Mouse (Mus musculus) limb, embryonic 14.5 days (tissue): ENCODE measurements around the gene Arhgef10l. TPM values are rescaled to one million over a fixed set of nuclear protein-coding genes. Genes with fewer than 3 reads are reported as not detected.

Source experiments
- ATAC-seq: fragments of 200-750 bp; cut with Nextera tagmentation; 2 replicates; pipeline ENCODE4 v1.8.0; 2017; ENCODE audit warnings: low read depth, moderate number of reproducible peaks, moderate TSS enrichment; ENCODE audit not compliant: low FRiP score
- DNase-seq: peaks from one replicate; pipeline ENCODE4 v3.0.0-alpha.2; 2015; ENCODE audit warnings: low spot score
- H3K27ac ChIP-seq: fragments of 300-500 bp; sonication (generic); replicated peaks from 2 replicates; pipeline ENCODE4 v1.5.1; 2014; ENCODE audit warnings: low read depth, mild to moderate bottlenecking, low read length, moderate library complexity, mixed read lengths
- H3K27me3 ChIP-seq: fragments of 300-500 bp; sonication (generic); 2 replicates; pipeline ENCODE4 v1.6.1; 2014; ENCODE audit warnings: low read length, mixed read lengths; ENCODE audit not compliant: control insufficient read depth, insufficient read depth
- H3K36me3 ChIP-seq: fragments of 300-500 bp; sonication (generic); 2 replicates; pipeline ENCODE4 v1.6.1; 2014; ENCODE audit warnings: mild to moderate bottlenecking, low read length, moderate library complexity, mixed read lengths; ENCODE audit not compliant: control insufficient read depth, insufficient read depth
- H3K4me1 ChIP-seq: fragments of 300-500 bp; sonication (generic); 2 replicates; pipeline ENCODE4 v1.6.1; 2014; ENCODE audit warnings: antibody characterized with exemption, low read length, mixed read lengths; ENCODE audit not compliant: control insufficient read depth, insufficient read depth
- H3K4me2 ChIP-seq: fragments of 300-500 bp; sonication (generic); replicated peaks from 2 replicates; pipeline ENCODE4 v1.6.1; 2014; ENCODE audit warnings: low read depth, mild to moderate bottlenecking, low read length, moderate library complexity; ENCODE audit not compliant: severe bottlenecking
- H3K4me3 ChIP-seq: fragments of 300-500 bp; sonication (generic); replicated peaks from 2 replicates; pipeline ENCODE4 v1.5.1; 2014; ENCODE audit warnings: low read length
- H3K9ac ChIP-seq: fragments of 300-500 bp; sonication (generic); 2 replicates; pipeline ENCODE4 v1.6.1; 2014; ENCODE audit warnings: mild to moderate bottlenecking, low read depth, low read length, moderate library complexity; ENCODE audit not compliant: severe bottlenecking
- H3K9me3 ChIP-seq: fragments of 300-500 bp; sonication (generic); 2 replicates; pipeline ENCODE4 v1.6.1; 2016; ENCODE audit warnings: low read length; ENCODE audit not compliant: control insufficient read depth
- POLR2A ChIP-seq: fragments of 200-500 bp; IDR thresholded peaks from 2 replicates; pipeline ENCODE4 v1.8.0; 2012; ENCODE audit warnings: inconsistent platforms, mild to moderate bottlenecking, moderate library complexity, borderline replicate concordance; ENCODE audit not compliant: insufficient read depth, insufficient read length; ENCODE audit errors: extremely low read depth
- WGBS: fragments of 180-500 bp; shearing (Covaris S2); extraction: QIAGEN DNeasy Blood & Tissue Kit; methylation state at CpG from one replicate; pipeline ENCODE4 v1.1.7; 2014; 5-methylcytosine and 5-hydroxymethylcytosine counted together
- microRNA-seq: library from miRNA; unstranded; fragments of <30 nt; microRNA quantifications from one replicate; pipeline ENCODE4, GENCODE M21; 2016
- polyA plus RNA-seq, 2 experiments: library from polyadenylated mRNA; depleted of rRNA in 1 of 2; stranded (reverse) in 1 of 2; unstranded in 1 of 2; fragments of >200 nt; fragmentation: Nextera tagmentation in 1 of 2; extraction: Ambion mirVana in 1 of 2; gene quantifications; 2 replicates each; pipeline versions ENCODE4 v1.2.1 to v1.2.3; 2012 to 2014

Gene Arhgef10l
- polyA plus RNA-seq, 2 experiments: 13.7 to 19.5 TPM

GRCm38 (mm10) chr4:140483134-140483533 is 182.7 kb downstream of the Arhgef10l start:
- Histone ChIP-seq H3K9me3 (no peaks in the 10 kb centered on the region), H3K4me3 (no peak overlapping the region), H3K27ac (no peak overlapping the region), H3K36me3 (no peaks in the 10 kb centered on the region), H3K9ac (no peak overlapping the region), H3K4me2 (no peak overlapping the region), H3K27me3 (no peaks in the 10 kb centered on the region), H3K4me1 (peaks cover 9% of the 10 kb centered on the region; the same call in 1 of the 2 replicates)
- TF ChIP-seq POLR2A: no peak
- WGBS: 59% methylated on average over 11 of the region's 11 CpGs
- ATAC-seq: no peak
- no peak for DNase-seq

DNA sequence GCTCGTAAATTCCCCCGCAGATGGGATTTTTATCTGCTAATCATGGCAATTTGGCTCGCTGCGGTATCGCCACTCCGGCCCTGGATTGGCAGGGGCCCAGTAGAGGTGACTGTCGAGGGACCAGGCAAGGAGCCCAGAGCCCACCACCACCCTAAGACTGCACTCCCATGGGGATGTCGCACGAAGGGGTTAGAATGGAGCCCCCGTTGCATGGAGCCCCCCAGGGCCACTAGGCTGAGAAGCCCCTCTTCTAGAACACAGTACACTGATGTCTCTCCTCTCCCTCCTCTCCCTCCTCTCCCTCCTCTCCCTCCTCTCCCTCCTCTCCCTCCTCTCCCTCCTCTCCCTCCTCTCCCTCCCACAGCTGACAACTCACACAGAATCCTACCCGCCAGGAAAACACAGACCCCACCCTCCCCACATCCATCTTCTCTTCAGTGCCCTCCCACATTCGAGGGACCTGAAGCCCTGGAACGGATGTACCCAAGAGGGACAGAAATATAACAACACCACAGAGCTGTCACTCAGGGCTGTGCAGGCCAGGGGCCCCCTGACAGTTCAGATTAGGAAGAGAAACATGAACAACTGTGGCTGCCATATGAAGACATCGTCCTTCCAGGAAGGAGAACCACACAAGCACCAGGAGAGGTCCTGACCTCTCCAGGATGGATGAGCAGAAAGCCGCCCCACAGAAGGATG is 185.3 kb downstream of the Arhgef10l start:
- H3K9ac ChIP-seq: no peak overlapping the region
- H3K36me3 ChIP-seq: no peaks in the 10 kb centered on the region
- no peak for TF ChIP-seq POLR2A
- H3K4me2 ChIP-seq: no peak overlapping the region
- ATAC-seq: no peak
- H3K9me3 ChIP-seq: no peaks in the 10 kb centered on the region
- DNase-seq: no peak
- no peak overlapping the region for H3K4me3 ChIP-seq
- 28% methylated on average over 15 of the region's 15 CpGs for WGBS
- H3K27me3 ChIP-seq: no peaks in the 10 kb centered on the region
- peaks cover 9% of the 10 kb centered on the region; the same call in 1 of the 2 replicates for H3K4me1 ChIP-seq
- no peak overlapping the region for H3K27ac ChIP-seq

DNA sequence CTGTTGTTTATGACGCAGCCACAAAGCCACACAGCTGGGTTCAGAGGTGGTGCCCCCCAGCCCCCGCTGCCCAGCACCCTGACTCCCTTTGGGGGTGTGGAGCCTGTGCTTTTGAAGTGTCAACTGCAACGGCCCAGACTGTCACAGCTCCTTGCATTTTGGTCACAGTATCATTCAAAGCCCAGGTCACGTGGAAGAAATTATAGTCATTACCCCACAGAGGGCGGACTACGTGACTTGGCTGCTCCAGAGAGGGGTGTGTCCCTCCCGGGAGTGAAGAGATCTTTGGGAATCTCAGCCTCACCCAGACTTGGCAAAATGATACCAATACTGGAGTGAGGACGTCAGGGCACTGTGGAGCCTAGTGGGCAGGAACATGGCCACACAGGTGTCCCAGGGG is 190.6 kb downstream of the Arhgef10l start:
- Histone ChIP-seq H3K27me3 (no peaks in the 10 kb centered on the region), H3K4me2 (no peak overlapping the region), H3K4me1 (peaks cover 7% of the 10 kb centered on the region; the same call in 1 of the 2 replicates), H3K36me3 (no peaks in the 10 kb centered on the region), H3K4me3 (no peak overlapping the region), H3K9me3 (no peaks in the 10 kb centered on the region), H3K27ac (no peak overlapping the region), H3K9ac (no peak overlapping the region)
- ATAC-seq: no peak
- TF ChIP-seq POLR2A: no peak
- no peak for DNase-seq
- 45% methylated on average over 8 of the region's 8 CpGs for WGBS

DNA sequence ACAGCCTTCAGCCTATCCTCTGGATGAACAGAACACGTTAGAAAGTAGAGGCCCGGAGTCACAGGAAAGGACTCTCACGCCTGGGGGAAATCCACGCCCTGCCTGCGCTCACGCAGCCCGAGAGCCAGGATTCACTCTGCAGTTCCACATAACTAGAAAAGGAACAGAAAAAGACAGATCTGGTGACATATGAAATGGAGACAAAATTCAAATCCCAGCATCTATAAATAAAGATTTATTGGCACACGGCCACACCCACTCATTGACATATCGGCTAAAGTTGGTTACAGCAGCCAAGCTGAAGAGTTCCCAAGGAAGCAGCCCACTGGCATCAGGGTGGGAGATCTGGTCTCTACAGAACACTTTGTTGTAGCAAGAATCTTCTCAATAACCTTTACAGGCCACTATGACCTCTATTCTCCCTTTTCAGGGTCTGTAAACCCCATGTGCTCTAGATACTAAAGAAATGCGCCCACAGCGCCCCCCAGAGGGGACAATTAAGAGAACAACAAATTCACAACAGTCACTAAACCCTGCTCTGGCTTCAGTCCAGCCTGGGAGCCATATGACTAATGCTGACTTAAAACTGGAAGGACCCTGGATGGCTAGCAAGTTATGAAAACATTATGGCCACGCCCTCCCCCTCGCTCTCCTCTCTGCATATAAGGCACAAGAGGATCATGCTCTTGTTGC is 195.9 kb downstream of the Arhgef10l start:
- no peak overlapping the region for H3K4me2 ChIP-seq
- H3K27ac ChIP-seq: no peak overlapping the region
- no peak overlapping the region for H3K9ac ChIP-seq
- DNase-seq (no peak), ATAC-seq (no peak)
- no peaks in the 10 kb centered on the region for H3K36me3 ChIP-seq
- H3K4me3 ChIP-seq: no peak overlapping the region
- H3K27me3 ChIP-seq: no peaks in the 10 kb centered on the region
- TF ChIP-seq POLR2A: no peak
- H3K4me1 ChIP-seq: no peaks in the 10 kb centered on the region
- WGBS: 60% methylated on average over 13 of the region's 13 CpGs
- peaks cover 2% of the 10 kb centered on the region; the same call in 1 of the 2 replicates for H3K9me3 ChIP-seq

GRCm38 (mm10) chr4:140467254-140467791 is 198.5 kb downstream of the Arhgef10l start:
- Histone ChIP-seq H3K27me3 (no peaks in the 10 kb centered on the region), H3K36me3 (no peaks in the 10 kb centered on the region), H3K4me1 (no peaks in the 10 kb centered on the region), H3K4me2 (no peak overlapping the region), H3K27ac (no peak overlapping the region), H3K4me3 (no peak overlapping the region), H3K9ac (no peak overlapping the region), H3K9me3 (peaks cover 4% of the 10 kb centered on the region; the same call in 1 of the 2 replicates)
- no peak for TF ChIP-seq POLR2A
- DNase-seq (no peak), ATAC-seq (no peak)
- 27% methylated on average over 17 of the region's 17 CpGs for WGBS

Small RNA genes lying within 50 kb of the gene (microRNA-seq; reads per million reads assigned to microRNA genes)
- gene Gm23045: not detected

Other genes with a start within 250 kb of the Arhgef10l start
- 119 and 145 TPM in 2 replicates for gene Rcc2, start 34.5 kb upstream of the Arhgef10l start, polyA plus RNA-seq (2012; rRNA removed)
- gene Rcc2, start 34.5 kb upstream of the Arhgef10l start, polyA plus RNA-seq (2014; fragmentation: Nextera tagmentation; extraction: Ambion mirVana): 47.8 and 57.2 TPM in 2 replicates
- not detected in 2 replicates for gene Padi6, start 76.6 kb upstream of the Arhgef10l start, polyA plus RNA-seq (2012; rRNA removed)
- gene Padi6, start 76.6 kb upstream of the Arhgef10l start, polyA plus RNA-seq (2014; fragmentation: Nextera tagmentation; extraction: Ambion mirVana): not detected in 2 replicates
- 0.10 and 0.11 TPM in 2 replicates for gene Padi4, start 108.2 kb upstream of the Arhgef10l start, polyA plus RNA-seq (2012; rRNA removed)
- gene Padi4, start 108.2 kb upstream of the Arhgef10l start, polyA plus RNA-seq (2014; fragmentation: Nextera tagmentation; extraction: Ambion mirVana): not detected in 2 replicates
- gene Padi3, start 144.6 kb upstream of the Arhgef10l start, polyA plus RNA-seq (2012; rRNA removed): 0.28 and 0.30 TPM in 2 replicates
- 0.08 and 0.21 TPM in 2 replicates for gene Padi3, start 144.6 kb upstream of the Arhgef10l start, polyA plus RNA-seq (2014; fragmentation: Nextera tagmentation; extraction: Ambion mirVana)
- gene Padi1, start 179.8 kb upstream of the Arhgef10l start, polyA plus RNA-seq (2012; rRNA removed): 0.19 and 0.25 TPM in 2 replicates
- gene Padi1, start 179.8 kb upstream of the Arhgef10l start, polyA plus RNA-seq (2014; fragmentation: Nextera tagmentation; extraction: Ambion mirVana): 0.10 and 0.12 TPM in 2 replicates
- gene Padi2, start 240.3 kb upstream of the Arhgef10l start, polyA plus RNA-seq (2012; rRNA removed): 1.3 and 1.9 TPM in 2 replicates
- gene Padi2, start 240.3 kb upstream of the Arhgef10l start, polyA plus RNA-seq (2014; fragmentation: Nextera tagmentation; extraction: Ambion mirVana): 1.3 and 1.9 TPM in 2 replicates